Mouse (Mus musculus) MEL (cell line): Measurements from ENCODE around the gene Kxd1. TPM values are rescaled to one million over a fixed set of nuclear protein-coding genes. Genes with fewer than 3 reads are reported as not detected.

Experiments
- DNase-seq: peaks from one replicate; pipeline ENCODE4 v3.0.0; 2011; ENCODE audit warnings: low read depth, low spot score
- H3K27ac ChIP-seq: 2 replicates; pipeline ENCODE4 v1.5.1; 2012; ENCODE audit warnings: low read depth, mild to moderate bottlenecking, control low read depth, low read length, moderate library complexity; ENCODE audit not compliant: control insufficient read depth
- H3K27me3 ChIP-seq, 2 experiments: fragments of 150-350 bp in 1 of 2; sonication (generic) in 1 of 2; 2 replicates each; pipeline ENCODE4 v1.6.1; 2012; ENCODE audit warnings: low read length in 2 of 2, mild to moderate bottlenecking in 2 of 2, improper control_type of control experiment in 1 of 2, moderate library complexity in 1 of 2; ENCODE audit not compliant: insufficient read depth in 2 of 2, control insufficient read depth in 1 of 2
- H3K36me3 ChIP-seq, 2 experiments: 2 replicates each; pipeline ENCODE4 v1.6.1; 2012 to 2014; ENCODE audit warnings: low read length in 2 of 2, improper control_type of control experiment in 1 of 2, inconsistent platforms in 1 of 2, mild to moderate bottlenecking in 1 of 2; ENCODE audit not compliant: insufficient read depth in 2 of 2, control insufficient read depth in 1 of 2
- H3K4me1 ChIP-seq, 2 experiments: fragments of 150-350 bp in 1 of 2; sonication (generic) in 1 of 2; 2 replicates each; pipeline ENCODE4 v1.6.1; 2012; ENCODE audit warnings: low read length in 2 of 2, improper control_type of control experiment in 1 of 2, mild to moderate bottlenecking in 1 of 2; ENCODE audit not compliant: insufficient read depth in 2 of 2, control insufficient read depth in 1 of 2
- H3K4me3 ChIP-seq, 2 experiments: fragments of 150-350 bp in 1 of 2; sonication (generic) in 1 of 2; 2 replicates each; pipeline ENCODE4 v1.5.1; 2012; ENCODE audit warnings: low read depth in 2 of 2, low read length in 2 of 2, mild to moderate bottlenecking in 2 of 2, moderate library complexity in 2 of 2, control low read depth in 1 of 2, improper control_type of control experiment in 1 of 2; ENCODE audit not compliant: control insufficient read depth in 1 of 2, insufficient read depth in 1 of 2
- H3K79me2 ChIP-seq: 2 replicates; pipeline ENCODE4 v1.6.1; 2012; ENCODE audit warnings: mild to moderate bottlenecking, low read length, moderate library complexity; ENCODE audit not compliant: control insufficient read depth, poor library complexity, insufficient read depth
- H3K9ac ChIP-seq: 2 replicates; pipeline ENCODE4 v1.6.1; 2012; ENCODE audit warnings: low read depth, mild to moderate bottlenecking, control low read depth, low read length, moderate library complexity; ENCODE audit not compliant: control insufficient read depth, poor library complexity, severe bottlenecking
- H3K9me3 ChIP-seq: fragments of 150-350 bp; sonication (generic); replicated peaks from 2 replicates; pipeline ENCODE4 v1.6.1; 2012; ENCODE audit warnings: mild to moderate bottlenecking, low read length, improper control_type of control experiment, moderate library complexity; ENCODE audit not compliant: insufficient read depth
- BHLHE40 ChIP-seq: IDR thresholded peaks from 2 replicates; pipeline ENCODE4 v1.6.1; 2012; ENCODE audit warnings: low read depth, mild to moderate bottlenecking, inconsistent platforms, low read length, improper control_type of control experiment, borderline replicate concordance
- CHD1 ChIP-seq: IDR thresholded peaks from 2 replicates; pipeline ENCODE4 v1.6.1; 2012; ENCODE audit warnings: low read depth, mild to moderate bottlenecking, inconsistent platforms, low read length, improper control_type of control experiment
- CHD2 ChIP-seq: IDR thresholded peaks from 2 replicates; pipeline ENCODE4 v1.6.1; 2011; ENCODE audit warnings: low read length, improper control_type of control experiment
- CTCF ChIP-seq, 3 experiments: IDR thresholded peaks in 2 of 3; conservative IDR thresholded peaks in 1 of 3; 2 replicates each; pipeline ENCODE4 v1.5.1; 2011 to 2012; ENCODE audit warnings: low read length in 3 of 3, low read depth in 2 of 3, mild to moderate bottlenecking in 2 of 3, improper control_type of control experiment in 1 of 3, inconsistent platforms in 1 of 3, mixed read lengths in 1 of 3, moderate library complexity in 1 of 3; ENCODE audit not compliant: control insufficient read depth in 1 of 3, insufficient read depth in 1 of 3, poor library complexity in 1 of 3, severe bottlenecking in 1 of 3
- E2F4 ChIP-seq: IDR thresholded peaks from 2 replicates; pipeline ENCODE4 v1.6.1; 2011; ENCODE audit warnings: low read depth, low read length, improper control_type of control experiment, borderline replicate concordance
- ELF1 ChIP-seq: IDR thresholded peaks from 2 replicates; pipeline ENCODE4 v1.6.1; 2014; ENCODE audit warnings: low read depth, mild to moderate bottlenecking, inconsistent platforms, low read length, improper control_type of control experiment, moderate library complexity
- EP300 ChIP-seq, 2 experiments: IDR thresholded peaks; 2 replicates each; pipeline ENCODE4 v1.6.1; 2011; ENCODE audit warnings: improper control_type of control experiment in 2 of 2, low read length in 2 of 2, low read depth in 1 of 2, mild to moderate bottlenecking in 1 of 2
- ETS1 ChIP-seq: IDR thresholded peaks from 2 replicates; pipeline ENCODE4 v1.6.1; 2012; ENCODE audit warnings: low read depth, mild to moderate bottlenecking, inconsistent platforms, low read length, improper control_type of control experiment, moderate library complexity
- GABPA ChIP-seq: IDR thresholded peaks from 2 replicates; pipeline ENCODE4 v1.6.1; 2012; ENCODE audit warnings: low read depth, mild to moderate bottlenecking, inconsistent platforms, low read length, improper control_type of control experiment, moderate library complexity
- GATA1 ChIP-seq: IDR thresholded peaks from 2 replicates; pipeline ENCODE4 v1.6.1; 2011; ENCODE audit warnings: low read depth, low read length, improper control_type of control experiment
- JUND ChIP-seq: IDR thresholded peaks from 2 replicates; pipeline ENCODE4 v1.6.1; 2011; ENCODE audit warnings: low read depth, mild to moderate bottlenecking, improper control_type of control experiment, low read length
- KAT2A ChIP-seq: conservative IDR thresholded peaks from 2 replicates; pipeline ENCODE4 v1.6.1; 2012; ENCODE audit warnings: low read depth, low read length, improper control_type of control experiment, inconsistent platforms
- MAFK ChIP-seq: IDR thresholded peaks from 2 replicates; pipeline ENCODE4 v1.6.1; 2011; ENCODE audit warnings: low read depth, mild to moderate bottlenecking, low read length, improper control_type of control experiment, borderline replicate concordance
- MAX ChIP-seq: IDR thresholded peaks from 2 replicates; pipeline ENCODE4 v1.6.1; 2011; ENCODE audit warnings: low read length, improper control_type of control experiment
- MAZ ChIP-seq: IDR thresholded peaks from 2 replicates; pipeline ENCODE4 v1.6.1; 2012; ENCODE audit warnings: low read depth, mild to moderate bottlenecking, inconsistent platforms, low read length, improper control_type of control experiment
- MEF2A ChIP-seq: IDR thresholded peaks from 2 replicates; pipeline ENCODE4 v1.6.1; 2014; ENCODE audit warnings: low read depth, mild to moderate bottlenecking, inconsistent platforms, low read length, improper control_type of control experiment; ENCODE audit not compliant: poor library complexity, insufficient replicate concordance, severe bottlenecking; ENCODE audit errors: extremely low read depth
- MYB ChIP-seq: IDR thresholded peaks from 2 replicates; pipeline ENCODE4 v1.6.1; 2011; ENCODE audit warnings: mild to moderate bottlenecking, low read depth, low read length, improper control_type of control experiment
- MYC ChIP-seq: IDR thresholded peaks from 2 replicates; pipeline ENCODE4 v1.6.1; 2011; ENCODE audit warnings: low read depth, mild to moderate bottlenecking, low read length, improper control_type of control experiment, moderate library complexity
- NELFE ChIP-seq: IDR thresholded peaks from 2 replicates; pipeline ENCODE4 v1.6.1; 2011; ENCODE audit warnings: low read depth, low read length, improper control_type of control experiment
- NRF1 ChIP-seq: IDR thresholded peaks from 2 replicates; pipeline ENCODE4 v1.6.1; 2014; ENCODE audit warnings: low read depth, mild to moderate bottlenecking, inconsistent platforms, low read length, improper control_type of control experiment, moderate library complexity; ENCODE audit not compliant: poor library complexity, insufficient read depth, severe bottlenecking
- POLR2A ChIP-seq, 2 experiments: IDR thresholded peaks; 2 replicates each; pipeline ENCODE4 v1.6.1; 2011 to 2012; ENCODE audit warnings: low read length in 2 of 2, mild to moderate bottlenecking in 2 of 2, control low read depth in 1 of 2, improper control_type of control experiment in 1 of 2, low read depth in 1 of 2, moderate library complexity in 1 of 2; ENCODE audit not compliant: control insufficient read depth in 1 of 2, insufficient read depth in 1 of 2, poor library complexity in 1 of 2
- POLR2AphosphoS2 ChIP-seq: IDR thresholded peaks from 2 replicates; pipeline ENCODE4 v1.6.1; 2011; ENCODE audit warnings: low read length, improper control_type of control experiment
- POLR2AphosphoS5 ChIP-seq: IDR thresholded peaks from 2 replicates; pipeline ENCODE4 v1.6.1; 2012; ENCODE audit warnings: low read depth, borderline replicate concordance, mild to moderate bottlenecking, inconsistent platforms, low read length, moderate library complexity, mixed read lengths
- RAD21 ChIP-seq: IDR thresholded peaks from 2 replicates; pipeline ENCODE4 v1.6.1; 2011; ENCODE audit warnings: mild to moderate bottlenecking, low read depth, low read length, improper control_type of control experiment
- RCOR1 ChIP-seq: IDR thresholded peaks from 2 replicates; pipeline ENCODE4 v1.6.1; 2012; ENCODE audit warnings: low read depth, mild to moderate bottlenecking, inconsistent platforms, low read length, improper control_type of control experiment
- SIN3A ChIP-seq: IDR thresholded peaks from 2 replicates; pipeline ENCODE4 v1.6.1; 2012; ENCODE audit warnings: low read length, improper control_type of control experiment, inconsistent platforms
- SMC3 ChIP-seq: IDR thresholded peaks from 2 replicates; pipeline ENCODE4 v1.6.1; 2011; ENCODE audit warnings: low read depth, low read length, improper control_type of control experiment
- TAL1 ChIP-seq: IDR thresholded peaks from 2 replicates; pipeline ENCODE4 v1.6.1; 2012; ENCODE audit warnings: mild to moderate bottlenecking, inconsistent platforms, low read length, moderate library complexity, mixed read lengths
- TCF12 ChIP-seq: IDR thresholded peaks from 2 replicates; pipeline ENCODE4 v1.6.1; 2014; ENCODE audit warnings: low read depth, mild to moderate bottlenecking, inconsistent platforms, low read length, improper control_type of control experiment, moderate library complexity
- USF1 ChIP-seq: IDR thresholded peaks from 2 replicates; pipeline ENCODE4 v1.6.1; 2014; ENCODE audit warnings: low read depth, mild to moderate bottlenecking, inconsistent platforms, low read length, improper control_type of control experiment, moderate library complexity
- USF2 ChIP-seq, 2 experiments: IDR thresholded peaks; 2 replicates each; pipeline ENCODE4 v1.6.1; 2011 to 2012; ENCODE audit warnings: improper control_type of control experiment in 2 of 2, low read length in 2 of 2, borderline replicate concordance in 1 of 2, inconsistent platforms in 1 of 2, low read depth in 1 of 2, mild to moderate bottlenecking in 1 of 2; ENCODE audit not compliant: insufficient read depth in 1 of 2
- ZC3H11A ChIP-seq: IDR thresholded peaks from 2 replicates; pipeline ENCODE4 v1.6.1; 2012; ENCODE audit warnings: low read depth, mild to moderate bottlenecking, inconsistent platforms, low read length, improper control_type of control experiment
- ZKSCAN1 ChIP-seq: IDR thresholded peaks from 2 replicates; pipeline ENCODE4 v1.6.1; 2012; ENCODE audit warnings: low read depth, mild to moderate bottlenecking, inconsistent platforms, low read length, improper control_type of control experiment, moderate library complexity
- ZMIZ1 ChIP-seq: IDR thresholded peaks from 2 replicates; pipeline ENCODE4 v1.6.1; 2012; ENCODE audit warnings: low read depth, mild to moderate bottlenecking, inconsistent platforms, low read length, improper control_type of control experiment, moderate library complexity
- ZNF384 ChIP-seq: IDR thresholded peaks from 2 replicates; pipeline ENCODE4 v1.6.1; 2012; ENCODE audit warnings: low read depth, mild to moderate bottlenecking, inconsistent platforms, low read length, improper control_type of control experiment
- polyA plus RNA-seq, 2 experiments: library from polyadenylated mRNA; stranded (reverse) in 1 of 2; unstranded in 1 of 2; fragments of >175 nt in 1 of 2; fragments of >200 nt in 1 of 2; gene quantifications; 2 replicates each; pipeline versions ENCODE4 v1.2.1 to v1.2.4; 2012; ENCODE audit warnings: low replicate concordance in 2 of 2, low read depth in 1 of 2; ENCODE audit not compliant: insufficient read length in 2 of 2, insufficient read depth in 1 of 2, missing spikeins in 1 of 2
- total RNA-seq: library from RNA; depleted of rRNA; stranded (reverse); fragments of 300-350 nt; gene quantifications from 2 replicates; pipeline ENCODE4 v1.2.3, GENCODE M21; 2012

The Kxd1 gene
- total and polyA plus RNA-seq, 3 experiments, result 54.4 to 77.4 TPM; not detected in 1

DNA sequence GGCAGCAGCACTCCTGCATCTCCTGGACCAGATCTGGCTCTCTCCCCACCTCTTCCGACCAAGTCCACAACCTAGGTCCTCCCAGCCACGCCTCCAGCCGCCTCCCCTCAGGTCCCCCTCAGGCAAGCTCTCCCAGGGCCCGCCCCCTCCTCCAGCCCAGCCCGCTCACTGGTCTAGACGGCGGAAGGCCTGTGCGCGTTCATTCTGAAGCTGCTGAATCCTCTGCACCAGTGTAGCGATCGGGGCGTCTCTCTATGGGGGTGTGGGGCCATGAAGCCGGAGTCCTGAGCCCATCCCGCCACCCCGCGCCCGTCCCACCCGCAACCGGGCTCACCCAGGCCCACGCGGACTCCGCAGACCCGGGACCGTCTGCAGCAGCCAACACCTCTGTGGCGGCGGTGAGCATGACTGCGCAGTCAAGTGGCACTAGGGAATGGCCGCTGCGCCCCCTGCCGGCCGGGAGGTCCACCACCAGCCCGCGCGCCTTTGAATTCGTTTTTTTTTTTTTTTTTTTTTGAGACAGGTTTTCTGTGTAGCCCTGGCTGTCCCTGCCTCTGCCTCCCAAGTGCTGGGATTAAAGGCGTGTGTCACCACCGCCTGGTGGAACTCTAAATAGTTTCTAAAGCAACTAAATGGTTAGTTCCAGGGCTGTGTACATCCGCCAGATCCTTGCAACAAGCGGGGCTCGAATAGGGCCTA is 21.3 kb downstream of the Kxd1 start, which contains the start of gene Rex1bd:
Gene Rex1bd, minus strand, starts transcription at position 425 of the 699 bp plus-strand sequence.
- Histone ChIP-seq H3K79me2 (peaks cover 42% of the 10 kb centered on the region), H3K27me3 (no peaks in the 10 kb centered on the region), H3K27ac (peak within 1 kb of the TSS; percentile 48), H3K9ac (peak within 1 kb of the TSS; percentile 90), H3K4me1 (peaks cover 0 to 34% of the 10 kb centered on the region in 2 experiments; a peak in 2 of 4 replicates), H3K4me3 (peak within 1 kb of the TSS; percentile 80 to 88), H3K9me3 (no peaks in the 10 kb centered on the region), H3K36me3 (peaks cover 5 to 17% of the 10 kb centered on the region in 2 experiments; a peak in 3 of 4 replicates)
- peak; percentile 98 for DNase-seq
- TF ChIP-seq E2F4, result no peak
- peak; percentile 34 to 93 (median 79); a peak in 5 of 6 replicates for TF ChIP-seq CTCF (IDR thresholded peaks at IDR 0.05 in 2 of 3, conservative IDR thresholded peaks at IDR 0.05 in 1 of 3; ENCODE audit: control insufficient read depth in 1 of 3, insufficient read depth in 1 of 3, low read depth in 2 of 3, low read length in 3 of 3, poor library complexity in 1 of 3, severe bottlenecking in 1 of 3)
- TF ChIP-seq CHD2, result no peak
- no peak for TF ChIP-seq TAL1
- TF ChIP-seq ZNF384, result peak; percentile 99
- TF ChIP-seq POLR2AphosphoS5, result no peak; the same call in 1 of the 2 replicates
- TF ChIP-seq POLR2AphosphoS2, result no peak; the same call in 1 of the 2 replicates
- TF ChIP-seq TCF12, result peak; percentile 48
- TF ChIP-seq RAD21, result peak; percentile 42
- TF ChIP-seq CHD1, result no peak
- TF ChIP-seq ZC3H11A, result 0 out of 2 replicates have a peak, but pooled peaks have one; percentile 16
- no peak for TF ChIP-seq USF2 (IDR thresholded peaks at IDR 0.05; ENCODE audit: borderline replicate concordance in 1 of 2, insufficient read depth in 1 of 2, low read depth in 1 of 2, low read length in 2 of 2)
- TF ChIP-seq JUND, result 0 out of 2 replicates have a peak, but pooled peaks have one; percentile 19
- TF ChIP-seq RCOR1, result no peak
- TF ChIP-seq NELFE, result no peak; the same call in none of the 2 replicates
- TF ChIP-seq EP300 (IDR thresholded peaks at IDR 0.05; ENCODE audit: low read depth in 1 of 2, low read length in 2 of 2), result peak in 1 of 2 experiments; percentile 38; a peak in 2 of 4 replicates
- TF ChIP-seq USF1, result 0 out of 2 replicates have a peak, but pooled peaks have one; percentile 13
- no peak; the same call in 1 of the 2 replicates for TF ChIP-seq ZMIZ1
- no peak for TF ChIP-seq GATA1
- TF ChIP-seq SIN3A, result peak; percentile 78
- no peak for TF ChIP-seq NRF1
- TF ChIP-seq KAT2A, result peak; percentile 54; the same call in 1 of the 2 replicates
- no peak for TF ChIP-seq MAFK
- peak; percentile 56; the same call in 1 of the 2 replicates for TF ChIP-seq ZKSCAN1
- TF ChIP-seq GABPA, result peak; percentile 51; the same call in 1 of the 2 replicates
- TF ChIP-seq MYC, result peak; percentile 51
- TF ChIP-seq MYB, result 0 out of 2 replicates have a peak, but pooled peaks have one; percentile 17
- TF ChIP-seq MEF2A, result no peak
- TF ChIP-seq ELF1, result no peak
- no peak for TF ChIP-seq ETS1
- peak; percentile 52 to 76; a peak in 3 of 4 replicates for TF ChIP-seq POLR2A (IDR thresholded peaks at IDR 0.05; ENCODE audit: control insufficient read depth in 1 of 2, insufficient read depth in 1 of 2, low read depth in 1 of 2, low read length in 2 of 2, poor library complexity in 1 of 2)
- no peak for TF ChIP-seq BHLHE40
- TF ChIP-seq MAX, result no peak; the same call in 1 of the 2 replicates
- peak; percentile 59 for TF ChIP-seq SMC3
- no peak for TF ChIP-seq MAZ
